Mouse (Mus musculus) kidney, postnatal 10 days (tissue): ENCODE data around the gene Fam219b.
A peak's percentile ranks its signal among the peaks of the same experiment; 100 is the strongest.

Experiments used
- DNase-seq: peaks from one replicate; pipeline ENCODE4 v3.0.0; 2021; ENCODE audit warnings: mixed read lengths

Gene Fam219b

GRCm38 (mm10) chr9:57565741-57566221 lies 28.5 kb downstream of the Fam219b start:
- peak; percentile 49 for DNase-seq

DNA sequence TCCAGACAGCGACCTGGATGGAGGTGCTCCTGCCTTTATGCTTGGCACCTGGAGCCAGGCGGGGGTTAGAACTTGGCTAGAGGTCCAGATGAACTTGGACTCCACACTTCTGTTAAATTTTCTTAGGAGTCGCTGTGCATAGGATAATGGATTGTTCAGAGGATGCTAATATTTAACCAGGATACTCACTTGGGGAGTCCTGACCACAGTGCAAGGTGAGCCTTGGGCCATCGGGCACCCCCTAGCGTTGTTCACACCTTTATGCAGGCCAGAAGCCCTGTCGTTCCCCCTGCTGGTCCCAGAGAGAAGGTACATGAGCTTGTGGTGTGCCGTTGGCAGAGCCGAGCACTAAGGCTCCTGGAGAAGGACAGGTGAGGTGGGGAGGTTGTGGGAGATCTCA lies 29.5 kb downstream of the Fam219b start:
- peak; percentile 78 for DNase-seq

DNA sequence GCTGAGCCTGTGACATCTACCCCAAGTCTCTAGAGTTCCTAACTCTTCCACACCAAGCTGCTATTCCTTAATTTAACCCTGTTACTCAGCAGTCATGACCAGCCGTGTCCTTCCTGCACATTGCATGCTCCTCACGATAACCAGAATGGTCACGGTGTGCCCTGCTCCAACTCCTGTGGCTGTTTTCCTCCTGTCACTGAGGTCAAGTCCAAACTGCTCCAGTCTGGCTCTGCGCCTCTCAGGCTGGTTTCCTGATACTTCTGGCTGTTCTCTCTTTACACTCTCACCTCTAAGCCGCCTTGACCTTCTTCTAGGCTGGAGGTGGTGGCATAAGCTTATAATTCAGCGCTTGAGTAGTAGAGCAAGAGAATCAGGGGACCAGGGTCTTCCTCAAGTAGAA lies 31.2 kb downstream of the Fam219b start:
- DNase-seq = peak; percentile 15

- DNase-seq = no peak
Observed at GRCm38 (mm10) chr9:57574397-57574796, 37.1 kb downstream of the Fam219b start.

- DNase-seq = no peak
Observed at GRCm38 (mm10) chr9:57575577-57575976, 38.2 kb downstream of the Fam219b start.

GRCm38 (mm10) chr9:57577144-57577849 lies 40.0 kb downstream of the Fam219b start:
- no peak for DNase-seq

DNA sequence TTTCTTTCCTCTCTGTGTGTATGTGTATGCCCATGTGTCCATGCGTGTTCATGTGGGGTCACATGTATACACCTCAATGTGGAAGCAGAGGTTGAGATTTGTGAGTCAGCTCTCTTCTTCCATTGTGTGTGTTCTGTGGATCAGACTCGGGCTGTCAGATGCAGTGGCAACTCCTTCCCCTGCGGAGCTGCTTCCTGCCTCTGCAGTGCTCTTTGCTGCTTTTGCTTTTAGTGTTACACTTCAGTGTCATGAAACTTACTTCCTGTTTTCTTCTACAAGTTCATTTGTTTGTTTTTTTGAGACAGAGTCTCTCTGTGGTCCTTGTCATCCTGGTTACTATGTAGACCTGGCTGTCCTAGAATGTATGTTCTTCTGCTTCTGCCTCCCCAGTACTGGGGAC lies 47.7 kb downstream of the Fam219b start:
- no peak for DNase-seq

- DNase-seq = peak; percentile 89
Observed at GRCm38 (mm10) chr9:57589224-57590126, 52.1 kb downstream of the Fam219b start, which contains the start of gene Ulk3. Ulk3 (plus strand) TSS chr9:57589452.

GRCm38 (mm10) chr9:57590726-57591125 lies 53.4 kb downstream of the Fam219b start:
- no peak for DNase-seq
